Mouse (Mus musculus): ENCODE data around the gene Cyb5d1. TPM values are rescaled to one million over a fixed set of nuclear protein-coding genes. Genes with fewer than 3 reads are reported as not detected.

Cyb5d1 gene
- polyA plus RNA-seq, 1 experiment from 2014 or later = 51.7 TPM

GRCm38 (mm10) chr11:69369215-69369989, 26.0 kb downstream of the Cyb5d1 start, which contains the start of gene Chd3:
TSS of gene Chd3 (minus strand) at chr11:69369406.
- Histone ChIP-seq H3K4me1 (replicated peaks) (peaks cover 87% of the 10 kb centered on the region), H3K27ac (peak within 1 kb of the TSS; percentile 100), H3K36me3 (peaks cover 23% of the 10 kb centered on the region), H3K4me3 (peak within 1 kb of the TSS; percentile 89), H3K27me3 (ENCODE audit: insufficient read depth, poor library complexity, severe bottlenecking) (no peaks in the 10 kb centered on the region), H3K9me3 (no peaks in the 10 kb centered on the region)
- WGBS = 2% methylated on average over 22 of the region's 34 CpGs
- peak; percentile 60 for DNase-seq (ENCODE audit: low spot score)

DNA sequence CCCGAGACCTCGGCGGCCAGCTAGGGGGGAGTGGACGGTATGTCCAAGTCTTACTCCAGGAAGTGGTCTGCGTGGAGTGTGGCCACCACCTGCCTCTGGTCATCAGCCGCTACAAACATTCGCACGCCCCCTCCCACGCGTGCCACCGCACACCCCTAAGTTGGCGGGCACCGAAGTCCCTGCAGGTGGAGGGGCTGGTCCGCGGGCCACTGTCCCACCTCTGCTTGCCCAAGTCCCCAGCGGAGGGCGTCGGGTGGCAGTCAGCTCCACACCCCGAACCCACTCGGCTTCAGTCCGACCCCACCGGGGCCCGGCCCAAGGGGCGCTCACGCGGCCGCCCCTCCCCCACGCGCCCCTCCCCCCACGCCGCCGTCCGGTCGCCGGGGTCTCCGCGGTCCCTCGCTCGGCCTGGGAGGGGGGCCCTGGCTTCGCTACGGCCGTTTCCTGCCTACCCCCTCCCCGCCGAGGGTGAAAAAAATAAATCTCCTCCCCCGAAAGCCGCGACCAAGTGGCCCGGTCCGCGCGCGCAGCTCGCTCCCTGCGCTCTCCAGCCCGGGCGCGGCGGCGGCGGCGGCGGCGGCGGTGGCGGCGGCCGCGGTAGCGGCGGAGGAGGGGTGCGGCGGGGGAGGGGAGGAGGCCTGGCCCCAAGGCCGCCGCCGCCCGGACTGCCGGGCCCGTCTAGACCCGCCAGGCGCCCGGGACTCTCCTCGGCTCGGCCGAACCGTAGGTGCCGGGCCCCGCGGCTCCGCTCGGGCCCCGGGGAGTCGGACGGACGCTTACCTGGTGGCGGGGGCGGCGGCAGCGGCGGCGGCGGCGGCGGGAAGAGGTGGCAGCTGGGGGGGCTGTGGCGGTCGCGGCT, 26.8 kb downstream of the Cyb5d1 start:
- H3K9me3 ChIP-seq = no peaks in the 10 kb centered on the region
- peak overlapping the region; percentile 89 for H3K4me3 ChIP-seq
- under 1% methylated on average over 62 of the region's 106 CpGs for WGBS
- peaks cover 23% of the 10 kb centered on the region for H3K36me3 ChIP-seq
- peak overlapping the region; percentile 100 for H3K27ac ChIP-seq
- no peak for DNase-seq (ENCODE audit: low spot score)
- H3K27me3 ChIP-seq (ENCODE audit: insufficient read depth, poor library complexity, severe bottlenecking) = no peaks in the 10 kb centered on the region
- H3K4me1 ChIP-seq (replicated peaks) = peaks cover 83% of the 10 kb centered on the region

- H3K27me3 ChIP-seq (ENCODE audit: insufficient read depth, poor library complexity, severe bottlenecking) = no peaks in the 10 kb centered on the region
- peaks cover 23% of the 10 kb centered on the region for H3K36me3 ChIP-seq
- peak overlapping the region; percentile 100 for H3K27ac ChIP-seq
- H3K4me3 ChIP-seq = peak overlapping the region; percentile 89
- peak; percentile 88 for DNase-seq (ENCODE audit: low spot score)
- H3K9me3 ChIP-seq = no peaks in the 10 kb centered on the region
- H3K4me1 ChIP-seq (replicated peaks) = peaks cover 83% of the 10 kb centered on the region
- WGBS = under 1% methylated on average over 22 of the region's 22 CpGs
Measured at GRCm38 (mm10) chr11:69367616-69368355, 27.6 kb downstream of the Cyb5d1 start.

- no peaks in the 10 kb centered on the region for H3K27me3 ChIP-seq (ENCODE audit: insufficient read depth, poor library complexity, severe bottlenecking)
- no peaks in the 10 kb centered on the region for H3K9me3 ChIP-seq
- H3K4me1 ChIP-seq (replicated peaks) = peaks cover 81% of the 10 kb centered on the region
- peak overlapping the region; percentile 100 for H3K27ac ChIP-seq
- under 1% methylated on average over 22 of the region's 22 CpGs for WGBS
- peak overlapping the region; percentile 89 for H3K4me3 ChIP-seq
- peaks cover 24% of the 10 kb centered on the region for H3K36me3 ChIP-seq
- DNase-seq (ENCODE audit: low spot score) = peak; percentile 56
Measured at GRCm38 (mm10) chr11:69366855-69367615, 28.4 kb downstream of the Cyb5d1 start.

DNA sequence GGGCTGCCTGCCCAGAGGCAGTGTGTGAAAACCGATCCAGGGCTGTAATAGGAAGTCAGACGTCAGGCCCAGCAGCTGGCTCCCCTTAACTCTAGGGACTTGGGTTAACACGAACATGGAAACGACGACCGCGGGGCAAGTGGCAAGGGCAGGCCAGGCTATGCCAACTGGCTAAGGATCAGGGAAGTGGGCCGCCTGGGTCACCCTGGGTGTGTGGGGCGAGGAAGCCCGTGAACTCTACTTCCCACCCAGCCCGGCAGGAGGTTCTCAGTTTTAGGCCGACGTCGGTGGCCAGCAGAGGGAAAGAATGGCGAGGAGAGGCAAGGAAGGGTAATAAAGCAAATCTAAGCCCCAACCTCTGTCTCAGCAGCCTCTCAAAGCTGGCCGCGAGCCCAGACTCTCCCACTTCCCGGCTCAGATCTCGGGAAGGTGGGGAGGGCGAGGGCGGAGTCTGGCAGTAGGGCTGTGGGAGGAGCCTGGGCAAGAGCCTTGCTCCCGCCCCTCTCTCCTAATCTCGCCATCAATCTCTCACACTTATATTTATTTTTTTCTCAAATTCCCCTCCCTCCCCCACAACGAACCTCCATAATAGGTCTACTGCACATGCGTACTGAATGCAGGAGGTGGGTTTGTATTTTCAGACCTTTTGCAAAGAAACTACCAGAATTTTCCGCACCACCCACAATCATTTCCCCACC, 29.1 kb downstream of the Cyb5d1 start:
- Histone ChIP-seq H3K36me3 (peaks cover 32% of the 10 kb centered on the region), H3K27me3 (ENCODE audit: insufficient read depth, poor library complexity, severe bottlenecking) (no peaks in the 10 kb centered on the region), H3K4me3 (peak overlapping the region; percentile 89), H3K4me1 (replicated peaks) (peaks cover 81% of the 10 kb centered on the region), H3K9me3 (no peaks in the 10 kb centered on the region), H3K27ac (peak overlapping the region; percentile 100)
- DNase-seq (ENCODE audit: low spot score) = peak; percentile 87
- WGBS = 1% methylated on average over 26 of the region's 26 CpGs

DNA sequence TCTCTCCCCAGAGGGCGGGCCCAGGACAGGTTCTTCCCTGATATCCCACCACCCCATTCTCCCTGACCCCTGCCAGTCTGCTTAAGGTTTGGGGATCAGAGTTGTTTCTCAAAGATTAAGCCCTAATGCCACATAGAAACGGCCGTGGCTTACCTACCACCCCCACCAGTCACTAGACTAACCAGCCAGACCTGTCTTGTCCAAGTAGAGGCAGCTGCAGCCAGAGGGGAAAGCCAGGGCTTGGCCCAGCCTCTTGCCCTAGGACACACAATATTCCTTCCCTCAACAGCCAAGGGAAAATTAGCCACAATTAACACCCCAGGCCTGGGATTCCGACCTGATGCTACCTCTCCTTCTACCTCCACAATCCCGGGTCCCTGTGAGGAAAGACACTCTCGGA, 29.7 kb downstream of the Cyb5d1 start:
- Histone ChIP-seq H3K4me1 (replicated peaks) (peaks cover 78% of the 10 kb centered on the region), H3K36me3 (peaks cover 37% of the 10 kb centered on the region), H3K9me3 (no peaks in the 10 kb centered on the region), H3K4me3 (peak overlapping the region; percentile 89), H3K27me3 (ENCODE audit: insufficient read depth, poor library complexity, severe bottlenecking) (no peaks in the 10 kb centered on the region), H3K27ac (peak overlapping the region; percentile 100)
- WGBS = 33% methylated on average over 6 of the region's 6 CpGs
- DNase-seq (ENCODE audit: low spot score) = no peak

DNA sequence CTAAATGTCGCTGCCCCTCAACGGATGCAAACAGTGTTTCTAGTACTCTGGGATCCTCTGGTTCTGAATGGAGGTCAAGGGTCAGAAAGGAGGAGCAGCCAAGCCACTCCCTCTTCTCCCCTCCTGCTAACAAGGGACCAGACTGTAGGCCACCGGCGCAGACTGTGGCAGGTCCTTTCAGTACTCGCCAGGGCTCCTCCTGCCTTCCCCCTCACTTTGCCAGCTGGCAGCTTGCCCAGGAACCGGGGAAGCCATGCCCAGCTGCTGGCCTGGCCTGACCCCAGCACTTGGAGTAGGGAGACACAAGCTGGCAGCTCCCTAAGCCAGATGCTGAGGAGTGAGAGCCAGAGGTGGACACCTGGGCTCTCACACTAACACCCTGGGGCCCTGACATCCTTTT, 30.5 kb downstream of the Cyb5d1 start:
- DNase-seq (ENCODE audit: low spot score) = peak; percentile 59
- Histone ChIP-seq H3K9me3 (no peaks in the 10 kb centered on the region), H3K36me3 (peaks cover 46% of the 10 kb centered on the region), H3K27me3 (ENCODE audit: insufficient read depth, poor library complexity, severe bottlenecking) (no peaks in the 10 kb centered on the region), H3K27ac (peak overlapping the region; percentile 100), H3K4me3 (peak overlapping the region; percentile 89), H3K4me1 (replicated peaks) (peaks cover 70% of the 10 kb centered on the region)
- WGBS = 0% methylated on average over 6 of the region's 6 CpGs

- H3K4me1 ChIP-seq (replicated peaks) = peaks cover 66% of the 10 kb centered on the region
- H3K27ac ChIP-seq = peak overlapping the region; percentile 100
- H3K27me3 ChIP-seq (ENCODE audit: insufficient read depth, poor library complexity, severe bottlenecking) = no peaks in the 10 kb centered on the region
- no peak for DNase-seq (ENCODE audit: low spot score)
- H3K9me3 ChIP-seq = no peaks in the 10 kb centered on the region
- peak overlapping the region; percentile 89 for H3K4me3 ChIP-seq
- 49% methylated on average over 8 of the region's 8 CpGs for WGBS
- H3K36me3 ChIP-seq = peaks cover 51% of the 10 kb centered on the region
Measured at GRCm38 (mm10) chr11:69364376-69364775, 31.1 kb downstream of the Cyb5d1 start.

DNA sequence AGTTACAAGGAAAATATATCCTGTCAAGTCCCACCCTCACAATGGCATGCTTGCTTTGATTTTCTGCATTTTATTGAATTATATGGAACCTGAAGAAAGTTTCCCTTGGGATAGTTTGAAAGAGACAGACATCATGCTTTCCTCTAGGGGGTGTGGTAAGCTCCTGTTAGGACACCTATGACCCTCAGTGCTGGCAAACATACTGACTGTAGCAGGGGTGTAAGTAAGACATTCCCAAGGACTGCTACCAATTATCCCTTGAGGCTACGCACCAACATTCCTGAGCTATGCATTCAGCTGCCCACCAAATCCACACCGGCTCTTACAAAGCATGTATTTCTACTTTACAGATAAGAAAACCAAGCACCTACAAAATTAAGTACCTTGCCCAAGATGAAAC, 33.0 kb downstream of the Cyb5d1 start:
- H3K36me3 ChIP-seq = peaks cover 70% of the 10 kb centered on the region
- H3K27me3 ChIP-seq (ENCODE audit: insufficient read depth, poor library complexity, severe bottlenecking) = no peaks in the 10 kb centered on the region
- peaks cover 49% of the 10 kb centered on the region for H3K4me1 ChIP-seq (replicated peaks)
- no peaks in the 10 kb centered on the region for H3K9me3 ChIP-seq
- H3K4me3 ChIP-seq = no peak overlapping the region
- DNase-seq (ENCODE audit: low spot score) = no peak
- H3K27ac ChIP-seq = no peak overlapping the region
- 76% methylated on average over 2 of the region's 2 CpGs for WGBS

DNA sequence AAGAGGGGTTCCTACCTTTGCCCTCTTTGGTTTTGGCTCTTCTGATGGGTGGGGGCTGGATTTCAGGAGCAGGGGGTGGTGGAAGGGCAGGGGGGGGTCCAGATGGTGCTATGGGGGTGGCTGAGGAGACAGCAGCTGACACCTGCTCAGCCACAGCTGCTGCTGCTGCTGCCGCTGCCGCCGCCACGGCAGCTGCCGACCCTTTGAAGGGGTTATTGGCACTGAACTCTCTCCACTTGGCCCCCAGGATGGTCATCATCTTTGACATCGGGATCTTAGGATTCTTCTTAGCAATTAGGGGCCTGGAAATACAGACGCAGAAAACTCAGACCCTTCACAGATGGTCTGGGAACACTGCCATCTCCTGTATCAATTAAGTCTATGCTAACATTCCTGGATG, 33.4 kb downstream of the Cyb5d1 start:
- Histone ChIP-seq H3K4me1 (replicated peaks) (peaks cover 44% of the 10 kb centered on the region), H3K9me3 (no peaks in the 10 kb centered on the region), H3K36me3 (peaks cover 74% of the 10 kb centered on the region), H3K27ac (peak overlapping the region; percentile 17; the same call in 1 of the 2 replicates), H3K27me3 (ENCODE audit: insufficient read depth, poor library complexity, severe bottlenecking) (no peaks in the 10 kb centered on the region), H3K4me3 (no peak overlapping the region)
- no peak for DNase-seq (ENCODE audit: low spot score)
- WGBS = 79% methylated on average over 7 of the region's 7 CpGs

- peaks cover 15% of the 10 kb centered on the region; the same call in 1 of the 2 replicates for H3K4me1 ChIP-seq (replicated peaks)
- H3K9me3 ChIP-seq = no peaks in the 10 kb centered on the region
- no peak overlapping the region for H3K4me3 ChIP-seq
- H3K36me3 ChIP-seq = peaks cover 99% of the 10 kb centered on the region
- WGBS = 92% methylated on average over 12 of the region's 12 CpGs
- no peak overlapping the region for H3K27ac ChIP-seq
- no peaks in the 10 kb centered on the region for H3K27me3 ChIP-seq (ENCODE audit: insufficient read depth, poor library complexity, severe bottlenecking)
- DNase-seq (ENCODE audit: low spot score) = no peak
Measured at GRCm38 (mm10) chr11:69357690-69358089, 37.7 kb downstream of the Cyb5d1 start.

All from hindbrain, embryonic 10.5 days (tissue).